Mouse (Mus musculus) kidney, embryonic 14.5 days (tissue): ENCODE results near the gene Lbp. TPM values are rescaled to one million over a fixed set of nuclear protein-coding genes. Genes with fewer than 3 reads are reported as not detected.

Experiments
- ATAC-seq: fragments of 200-750 bp; cut with Nextera tagmentation; 2 replicates; pipeline ENCODE4 v1.8.0; 2017; ENCODE audit warnings: moderate number of reproducible peaks, mild to moderate bottlenecking, moderate TSS enrichment, moderate library complexity; ENCODE audit not compliant: low FRiP score, low TSS enrichment
- H3K27ac ChIP-seq: fragments of 300-500 bp; sonication (generic); 2 replicates; pipeline ENCODE4 v1.5.1; 2014; ENCODE audit warnings: low read depth, mild to moderate bottlenecking, low read length, moderate library complexity, mixed read lengths
- H3K27me3 ChIP-seq: fragments of 300-500 bp; sonication (generic); 2 replicates; pipeline ENCODE4 v1.6.1; 2014; ENCODE audit warnings: mild to moderate bottlenecking, low read length; ENCODE audit not compliant: control insufficient read depth, insufficient read depth
- H3K36me3 ChIP-seq: fragments of 300-500 bp; sonication (generic); 2 replicates; pipeline ENCODE4 v1.6.1; 2014; ENCODE audit warnings: low read length, mixed read lengths; ENCODE audit not compliant: control insufficient read depth, insufficient read depth
- H3K4me1 ChIP-seq: fragments of 300-500 bp; sonication (generic); 2 replicates; pipeline ENCODE4 v1.6.1; 2014; ENCODE audit warnings: low read length, mixed read lengths; ENCODE audit not compliant: control insufficient read depth, insufficient read depth
- H3K4me2 ChIP-seq: fragments of 300-500 bp; sonication (generic); replicated peaks from 2 replicates; pipeline ENCODE4 v1.6.1; 2014; ENCODE audit warnings: low read depth, mild to moderate bottlenecking, low read length
- H3K4me3 ChIP-seq: fragments of 300-500 bp; sonication (generic); 2 replicates; pipeline ENCODE4 v1.5.1; 2014; ENCODE audit warnings: mild to moderate bottlenecking, low read length
- H3K9ac ChIP-seq: fragments of 300-500 bp; sonication (generic); 2 replicates; pipeline ENCODE4 v1.6.1; 2014; ENCODE audit warnings: low read depth, mild to moderate bottlenecking, low read length, moderate library complexity
- H3K9me3 ChIP-seq: fragments of 300-500 bp; sonication (generic); 2 replicates; pipeline ENCODE4 v1.6.1; 2016; ENCODE audit warnings: low read length; ENCODE audit not compliant: control insufficient read depth
- WGBS: fragments of 180-500 bp; shearing (Covaris S2); extraction: QIAGEN DNeasy Blood & Tissue Kit; methylation state at CpG from one replicate; pipeline ENCODE4 v1.1.7; 2014; 5-methylcytosine and 5-hydroxymethylcytosine counted together
- polyA plus RNA-seq: library from polyadenylated mRNA; unstranded; fragments of >200 nt; fragmentation: Nextera tagmentation; extraction: Ambion mirVana; gene quantifications from 2 replicates; pipeline ENCODE4 v1.2.1, GENCODE M21; 2014

Lbp gene
- 26.4 and 30.9 TPM in 2 replicates for polyA plus RNA-seq

GRCm38 (mm10) chr2:158305948-158306695 is at the start of gene Lbp:
TSS of gene Lbp (plus strand) at chr2:158306493.
- 14% methylated on average over 11 of the region's 13 CpGs for WGBS

DNA sequence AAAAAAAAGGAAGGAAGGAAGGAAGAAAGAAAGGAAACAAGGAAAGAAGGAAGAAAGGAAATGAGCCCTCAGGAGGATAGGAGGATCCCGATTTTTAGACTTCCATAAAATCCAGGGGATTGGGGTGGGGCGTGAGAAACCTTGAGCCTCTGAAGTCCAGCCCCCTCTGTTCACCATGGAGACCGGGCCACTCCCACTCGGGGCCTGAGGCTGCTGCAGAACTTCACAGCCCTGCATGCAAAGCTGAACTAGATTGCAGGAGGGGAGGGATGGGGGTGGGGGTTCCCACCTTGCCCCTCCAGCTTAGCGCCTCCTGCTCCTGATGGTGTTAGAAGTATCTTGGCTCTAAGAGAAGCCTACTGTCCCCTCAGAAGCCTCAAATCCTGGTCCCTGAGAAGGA is 49.4 kb upstream of the Lbp start:
- H3K9me3 ChIP-seq, result no peaks in the 10 kb centered on the region
- no peak overlapping the region for H3K9ac ChIP-seq
- H3K4me1 ChIP-seq, result peaks cover 19% of the 10 kb centered on the region
- H3K36me3 ChIP-seq, result no peaks in the 10 kb centered on the region
- H3K27me3 ChIP-seq, result no peaks in the 10 kb centered on the region
- no peak overlapping the region for H3K4me3 ChIP-seq
- no peak overlapping the region; the same call in 1 of the 2 replicates for H3K4me2 ChIP-seq
- H3K27ac ChIP-seq, result no peak overlapping the region; the same call in 1 of the 2 replicates
- 3% methylated on average over 5 of the region's 5 CpGs for WGBS
- ATAC-seq, result no peak

More at GRCm38 (mm10) chr2:158305948-158306695, at the start of gene Lbp:
- H3K4me2 ChIP-seq, result peak within 1 kb of the TSS; percentile 37
- peaks cover 13% of the 10 kb centered on the region for H3K4me1 ChIP-seq
- H3K9ac ChIP-seq, result peak within 1 kb of the TSS; percentile 40; the same call in 1 of the 2 replicates
- no peaks in the 10 kb centered on the region for H3K36me3 ChIP-seq
- H3K9me3 ChIP-seq, result no peaks in the 10 kb centered on the region
- ATAC-seq, result peak; percentile 91
- H3K27ac ChIP-seq, result peak within 1 kb of the TSS; percentile 83
- H3K27me3 ChIP-seq, result no peaks in the 10 kb centered on the region
- peak within 1 kb of the TSS; percentile 21 for H3K4me3 ChIP-seq

DNA sequence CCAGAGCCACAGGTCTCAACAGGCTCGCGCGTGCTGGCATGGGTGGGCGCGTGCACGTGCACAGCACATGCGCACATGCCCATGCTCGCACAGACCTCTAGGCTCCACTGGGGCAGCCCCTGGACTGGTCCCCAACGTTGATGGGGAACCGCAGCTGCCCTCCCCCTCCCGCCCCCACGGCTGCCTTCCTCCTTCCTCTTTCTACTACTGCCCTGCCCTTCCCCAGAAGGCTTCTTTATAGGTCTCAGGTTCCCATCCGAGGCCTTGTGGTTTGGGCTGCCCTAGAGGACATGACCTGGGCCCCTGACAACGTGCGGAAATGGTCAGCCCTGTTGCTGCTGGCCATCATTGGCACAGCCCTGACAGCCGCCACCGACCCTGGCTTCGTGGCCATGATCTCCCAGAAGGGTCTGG is 48.3 kb upstream of the Lbp start, which contains the start of gene Bpi:
Gene Bpi (plus strand): TSS at position 90 of the 414 bp plus-strand sequence.
- peak; percentile 36; the same call in 1 of the 2 replicates for ATAC-seq
- H3K27ac ChIP-seq, result no peak within 1 kb of the TSS
- 51% methylated on average over 18 of the region's 18 CpGs for WGBS
- peaks cover 19% of the 10 kb centered on the region for H3K4me1 ChIP-seq
- 0 out of 2 replicates have a peak within 1 kb of the TSS, but pooled peaks have one; percentile 37 for H3K9ac ChIP-seq
- no peaks in the 10 kb centered on the region for H3K9me3 ChIP-seq
- no peaks in the 10 kb centered on the region for H3K27me3 ChIP-seq
- H3K36me3 ChIP-seq, result no peaks in the 10 kb centered on the region
- peak within 1 kb of the TSS; percentile 5; the same call in 1 of the 2 replicates for H3K4me3 ChIP-seq
- H3K4me2 ChIP-seq, result peak within 1 kb of the TSS; percentile 4; the same call in 1 of the 2 replicates

DNA sequence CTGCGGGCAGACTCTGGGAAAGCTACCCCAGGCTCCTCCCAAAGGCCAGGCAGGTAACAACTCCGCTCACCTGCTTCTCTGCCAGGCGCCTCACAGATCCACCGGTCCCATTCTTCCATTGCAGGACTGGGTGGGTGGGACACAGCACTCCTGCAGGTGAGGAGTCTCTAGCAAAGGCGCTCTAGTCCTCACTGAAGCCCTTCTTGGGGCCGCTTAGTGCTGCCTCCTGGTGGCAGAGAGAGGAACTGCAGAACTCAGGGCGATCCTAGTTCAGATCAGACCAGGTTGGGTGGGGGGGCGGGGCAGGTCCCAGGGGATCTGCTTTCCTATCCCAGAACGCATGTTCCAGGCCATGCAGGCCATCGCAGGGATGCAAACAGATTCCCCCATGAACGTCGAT is 47.5 kb upstream of the Lbp start:
- H3K27ac ChIP-seq, result no peak overlapping the region
- peak overlapping the region; percentile 5; the same call in 1 of the 2 replicates for H3K4me3 ChIP-seq
- peaks cover 19% of the 10 kb centered on the region for H3K4me1 ChIP-seq
- no peaks in the 10 kb centered on the region for H3K36me3 ChIP-seq
- no peaks in the 10 kb centered on the region for H3K27me3 ChIP-seq
- no peaks in the 10 kb centered on the region for H3K9me3 ChIP-seq
- peak; percentile 74 for ATAC-seq
- no peak overlapping the region for H3K9ac ChIP-seq
- H3K4me2 ChIP-seq, result 0 out of 2 replicates have a peak overlapping the region, but pooled peaks have one; percentile 4
- 17% methylated on average over 12 of the region's 12 CpGs for WGBS

DNA sequence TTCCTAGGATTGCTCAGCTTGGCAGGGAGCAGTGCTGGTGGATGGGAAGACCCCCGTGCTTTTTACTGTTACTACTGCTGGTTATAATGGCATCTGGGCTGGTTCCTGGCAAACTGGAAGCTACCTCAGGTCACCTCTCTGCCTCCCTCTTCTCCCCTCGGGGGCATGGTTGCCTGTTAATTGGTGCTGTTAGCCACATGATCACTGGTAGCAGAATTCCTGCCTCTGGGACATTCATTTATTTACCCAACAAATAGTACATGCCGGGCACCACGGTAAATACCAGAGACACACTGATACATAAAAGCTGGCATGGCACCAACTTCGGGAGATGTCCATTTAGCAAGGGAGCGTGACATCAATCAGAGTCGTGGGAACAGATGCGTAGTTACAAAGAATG is 46.8 kb upstream of the Lbp start:
- H3K4me2 ChIP-seq, result no peak overlapping the region
- no peaks in the 10 kb centered on the region for H3K27me3 ChIP-seq
- no peak overlapping the region for H3K4me3 ChIP-seq
- H3K27ac ChIP-seq, result no peak overlapping the region
- no peak for ATAC-seq
- no peaks in the 10 kb centered on the region for H3K9me3 ChIP-seq
- H3K9ac ChIP-seq, result no peak overlapping the region
- no peaks in the 10 kb centered on the region for H3K36me3 ChIP-seq
- 80% methylated on average over 8 of the region's 8 CpGs for WGBS
- peaks cover 19% of the 10 kb centered on the region for H3K4me1 ChIP-seq

DNA sequence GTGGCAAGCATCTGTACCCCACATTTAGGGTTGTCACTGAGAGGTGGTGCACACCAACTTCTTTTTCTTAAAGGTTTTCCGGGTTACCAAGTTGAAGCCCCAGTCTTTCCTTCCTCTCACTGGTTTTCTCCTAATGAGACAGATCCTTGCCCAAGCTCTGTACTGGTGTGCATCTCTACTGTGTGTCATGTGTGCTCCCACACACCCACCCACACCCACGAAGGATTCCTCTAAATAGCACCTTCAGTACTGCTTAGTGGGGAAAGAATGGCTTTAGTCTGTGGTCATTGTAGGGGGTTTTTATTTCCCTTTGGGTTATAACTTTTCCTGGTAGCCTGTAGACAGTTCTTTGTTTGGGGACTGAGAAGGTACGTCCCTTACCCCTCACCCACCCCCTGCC is 41.4 kb upstream of the Lbp start:
- Histone ChIP-seq H3K4me2 (no peak overlapping the region), H3K9me3 (no peaks in the 10 kb centered on the region), H3K36me3 (no peaks in the 10 kb centered on the region), H3K27me3 (no peaks in the 10 kb centered on the region), H3K9ac (no peak overlapping the region), H3K27ac (no peak overlapping the region), H3K4me3 (no peak overlapping the region), H3K4me1 (no peaks in the 10 kb centered on the region)
- 76% methylated on average over 3 of the region's 3 CpGs for WGBS
- no peak for ATAC-seq

GRCm38 (mm10) chr2:158270017-158270416 is 36.3 kb upstream of the Lbp start:
- WGBS, result 76% methylated on average over 8 of the region's 8 CpGs
- no peak for ATAC-seq
- Histone ChIP-seq H3K4me1 (peaks cover 8% of the 10 kb centered on the region; the same call in 1 of the 2 replicates), H3K9ac (no peak overlapping the region), H3K9me3 (no peaks in the 10 kb centered on the region), H3K4me2 (no peak overlapping the region), H3K27ac (no peak overlapping the region), H3K4me3 (no peak overlapping the region), H3K27me3 (no peaks in the 10 kb centered on the region), H3K36me3 (no peaks in the 10 kb centered on the region)

DNA sequence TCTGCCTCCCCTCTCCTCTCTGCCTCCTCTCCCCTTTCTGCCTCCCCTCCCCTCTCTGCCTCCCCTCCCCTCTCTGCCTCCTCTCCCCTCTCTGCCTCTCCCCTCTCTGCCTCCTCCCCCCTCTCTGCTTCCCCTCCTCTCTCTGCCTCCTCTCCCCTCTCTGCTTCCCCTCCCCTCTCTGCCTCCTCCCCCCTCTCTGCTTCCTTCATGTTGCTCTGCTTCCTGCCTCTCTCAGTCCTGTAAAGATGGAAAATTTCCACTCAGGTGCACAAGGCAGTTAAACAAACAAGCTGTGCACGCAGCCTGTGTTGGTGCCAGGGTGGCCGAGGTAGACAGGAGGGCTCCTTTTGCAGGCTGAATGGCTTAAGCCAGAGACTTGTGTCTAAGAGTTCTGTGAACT is 32.6 kb upstream of the Lbp start:
- peak; percentile 50; the same call in 1 of the 2 replicates for ATAC-seq
- no peak overlapping the region for H3K9ac ChIP-seq
- H3K9me3 ChIP-seq, result no peaks in the 10 kb centered on the region
- H3K4me2 ChIP-seq, result no peak overlapping the region
- no peaks in the 10 kb centered on the region for H3K27me3 ChIP-seq
- H3K4me1 ChIP-seq, result peaks cover 23% of the 10 kb centered on the region
- no peak overlapping the region for H3K4me3 ChIP-seq
- 10% methylated on average over 2 of the region's 2 CpGs for WGBS
- H3K27ac ChIP-seq, result peak overlapping the region; percentile 51
- no peaks in the 10 kb centered on the region for H3K36me3 ChIP-seq

DNA sequence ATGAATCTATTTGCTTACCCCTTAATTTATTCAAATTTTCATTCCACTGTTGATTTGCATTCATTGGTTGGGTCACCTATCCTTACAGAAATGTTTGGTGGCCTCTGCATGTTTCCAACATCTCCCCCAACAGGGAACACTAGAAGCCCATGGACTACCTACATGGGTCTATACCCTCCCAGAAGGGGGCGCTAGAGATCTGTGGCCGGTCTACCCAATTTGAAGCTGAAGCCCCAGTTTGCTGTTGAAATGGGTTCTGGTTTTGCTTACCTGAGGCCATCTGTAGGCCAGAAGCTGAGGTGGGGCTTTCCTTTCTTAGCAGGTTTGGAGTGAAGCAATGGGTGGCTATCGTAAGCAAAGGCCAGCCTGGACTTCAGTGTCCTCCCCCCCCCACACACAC is 30.9 kb upstream of the Lbp start:
- no peaks in the 10 kb centered on the region for H3K9me3 ChIP-seq
- no peak overlapping the region for H3K4me3 ChIP-seq
- 91% methylated on average over 3 of the region's 3 CpGs for WGBS
- peaks cover 23% of the 10 kb centered on the region for H3K4me1 ChIP-seq
- H3K36me3 ChIP-seq, result no peaks in the 10 kb centered on the region
- no peak for ATAC-seq
- H3K9ac ChIP-seq, result no peak overlapping the region
- no peak overlapping the region for H3K27ac ChIP-seq
- no peak overlapping the region for H3K4me2 ChIP-seq
- H3K27me3 ChIP-seq, result no peaks in the 10 kb centered on the region
